Mouse (Mus musculus): ENCODE measurements at regions not wholly inside any gene's neighbourhood (a gene's known extent, or its start where the extent isn't known, plus 50 kb on each side); places are given as distances from the start of the nearest gene placed in this dataset.

DNA sequence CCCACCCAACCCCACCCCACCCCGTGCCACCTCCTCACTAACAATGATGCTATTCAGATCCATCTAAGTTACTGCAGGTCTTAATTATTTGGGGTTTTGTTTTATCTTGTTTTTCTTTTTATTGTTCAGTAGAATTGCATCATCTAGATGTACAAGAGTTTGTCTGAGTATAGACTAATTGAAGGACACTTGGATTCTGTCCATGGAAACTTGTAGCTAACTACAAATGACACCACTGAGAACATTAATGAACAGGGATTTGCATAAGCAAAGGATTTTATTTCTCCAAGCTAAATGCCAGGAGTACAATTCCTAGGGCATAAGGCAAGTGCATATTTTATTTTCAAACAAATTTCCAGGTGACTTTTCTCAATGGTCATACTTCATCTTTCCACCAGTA is 318.4 kb upstream of the Slc7a11 start:
- no peak for ATAC-seq

DNA sequence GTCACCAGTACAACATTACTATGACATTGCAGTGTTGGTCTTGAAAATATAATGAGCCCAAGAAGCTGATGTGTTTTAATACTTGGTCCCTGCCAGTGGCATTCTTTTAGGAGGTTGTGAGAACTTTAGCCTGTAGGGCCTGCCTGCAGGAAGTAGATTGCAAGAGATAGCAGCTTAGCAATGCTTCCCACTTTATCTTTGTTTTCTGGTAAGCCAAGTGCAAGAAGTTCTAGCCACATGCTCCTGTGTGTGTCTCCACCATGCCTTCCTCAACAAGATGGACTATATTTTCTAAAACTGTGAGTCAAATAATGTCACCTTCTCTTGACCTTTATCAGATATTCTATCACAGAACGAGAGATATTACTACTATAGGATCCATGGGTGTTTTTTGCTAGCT is 314.7 kb upstream of the Slc7a11 start:
- ATAC-seq: no peak

DNA sequence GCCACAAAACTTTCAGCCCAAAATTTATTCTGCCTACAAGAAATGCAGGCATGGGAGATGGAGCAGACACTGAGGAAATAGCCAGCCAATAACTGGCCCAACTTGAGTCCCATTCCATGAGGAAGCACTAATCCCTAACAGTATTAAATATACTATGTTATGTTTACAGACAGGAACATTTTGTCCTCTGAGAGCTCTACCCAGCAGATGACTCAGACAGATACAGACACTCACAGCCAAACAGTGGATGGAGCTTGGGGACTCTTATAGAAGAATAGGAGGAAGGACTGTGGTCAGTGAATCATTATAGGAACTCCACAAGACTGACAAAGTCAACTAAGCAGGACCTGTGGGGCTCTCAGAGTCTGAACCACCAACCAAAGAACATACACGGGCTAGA is 293.8 kb upstream of the Slc7a11 start:
- no peak for ATAC-seq

DNA sequence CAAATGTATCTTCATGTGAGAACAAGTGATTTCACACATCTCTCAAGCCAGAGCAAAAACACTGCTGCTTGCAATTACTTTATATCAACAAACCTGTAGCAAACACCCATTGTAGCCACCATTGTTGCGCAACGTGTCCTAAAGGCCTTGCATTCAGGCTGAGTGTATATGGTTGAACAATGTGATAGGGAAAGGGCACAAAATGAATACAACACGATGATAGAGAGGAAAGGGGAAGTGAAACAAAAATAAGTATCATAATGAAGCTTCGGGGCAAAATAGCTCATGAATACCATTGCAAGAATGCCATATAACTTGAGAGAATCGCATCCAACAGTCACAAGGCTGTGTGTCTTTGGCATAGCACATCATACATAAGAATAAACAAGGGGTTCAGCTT is 275.6 kb upstream of the Slc7a11 start:
- no peak for ATAC-seq

DNA sequence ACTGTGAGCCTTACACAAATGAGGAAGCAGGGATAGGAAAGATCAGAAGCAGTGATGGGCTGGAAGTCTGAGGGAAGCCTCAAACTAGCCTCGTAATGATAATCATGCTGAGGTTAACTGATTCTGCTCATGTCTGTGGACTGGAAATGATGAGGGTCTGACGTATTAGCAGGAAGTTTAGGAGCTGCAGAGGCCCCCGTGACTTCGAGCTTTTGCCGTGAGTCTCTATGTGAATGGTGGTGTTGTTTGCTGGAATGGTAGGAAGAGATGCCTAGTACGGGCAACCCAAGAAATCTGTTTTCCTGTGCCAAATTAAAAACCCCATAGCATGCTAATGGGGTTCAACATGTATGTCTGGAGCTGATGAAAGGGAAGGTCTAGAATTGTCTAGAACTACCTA is 270.0 kb upstream of the Slc7a11 start:
- no peak for ATAC-seq

DNA sequence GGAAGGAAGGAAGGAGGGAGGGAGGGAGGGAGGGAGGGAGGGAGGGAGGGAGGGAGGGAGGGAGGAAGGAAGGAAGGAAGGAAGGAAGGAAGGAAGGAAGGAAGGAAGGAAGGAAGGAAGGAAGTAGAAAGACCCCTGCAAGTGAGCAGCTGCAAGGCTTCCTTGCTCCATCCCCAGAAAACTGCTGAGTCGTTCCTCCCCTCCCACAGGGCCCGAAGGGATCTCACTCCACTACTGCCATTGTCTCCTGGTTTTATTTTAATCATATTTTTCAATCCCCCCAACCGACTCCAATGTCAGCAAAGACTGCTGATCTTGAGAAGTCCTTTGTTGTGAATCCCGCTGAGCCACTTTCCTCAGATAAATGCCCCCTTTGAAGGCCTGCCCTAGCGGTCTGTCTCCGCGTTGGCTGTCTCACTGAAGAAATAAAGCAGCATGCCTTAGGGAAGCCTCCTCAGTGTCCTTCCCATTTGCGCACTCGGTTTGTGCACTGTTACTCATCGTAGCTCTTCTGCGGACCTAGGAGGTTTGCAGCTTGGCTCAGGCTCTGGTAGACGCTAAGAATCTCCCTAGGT is 266.1 kb upstream of the Slc7a11 start:
- no peak for ATAC-seq

DNA sequence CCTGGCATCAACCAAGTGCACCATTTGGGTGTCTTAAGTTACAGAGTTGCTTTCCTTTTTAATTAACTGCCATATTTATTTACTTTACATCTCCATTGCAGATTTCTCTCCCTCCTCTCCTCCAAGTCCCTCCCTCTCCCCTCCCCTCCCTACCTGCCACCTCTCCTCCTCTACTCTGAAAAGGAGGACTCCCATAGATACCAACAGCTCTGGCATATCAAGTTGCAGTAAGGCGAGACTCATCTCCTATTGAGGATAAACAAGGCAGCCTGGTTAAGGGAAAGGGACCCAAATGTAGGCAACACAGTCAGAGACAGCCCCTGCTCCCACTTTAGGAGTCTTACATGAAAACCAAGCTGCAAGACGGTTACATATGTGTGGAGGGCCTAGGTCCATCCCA is 263.3 kb upstream of the Slc7a11 start:
- ATAC-seq: no peak

DNA sequence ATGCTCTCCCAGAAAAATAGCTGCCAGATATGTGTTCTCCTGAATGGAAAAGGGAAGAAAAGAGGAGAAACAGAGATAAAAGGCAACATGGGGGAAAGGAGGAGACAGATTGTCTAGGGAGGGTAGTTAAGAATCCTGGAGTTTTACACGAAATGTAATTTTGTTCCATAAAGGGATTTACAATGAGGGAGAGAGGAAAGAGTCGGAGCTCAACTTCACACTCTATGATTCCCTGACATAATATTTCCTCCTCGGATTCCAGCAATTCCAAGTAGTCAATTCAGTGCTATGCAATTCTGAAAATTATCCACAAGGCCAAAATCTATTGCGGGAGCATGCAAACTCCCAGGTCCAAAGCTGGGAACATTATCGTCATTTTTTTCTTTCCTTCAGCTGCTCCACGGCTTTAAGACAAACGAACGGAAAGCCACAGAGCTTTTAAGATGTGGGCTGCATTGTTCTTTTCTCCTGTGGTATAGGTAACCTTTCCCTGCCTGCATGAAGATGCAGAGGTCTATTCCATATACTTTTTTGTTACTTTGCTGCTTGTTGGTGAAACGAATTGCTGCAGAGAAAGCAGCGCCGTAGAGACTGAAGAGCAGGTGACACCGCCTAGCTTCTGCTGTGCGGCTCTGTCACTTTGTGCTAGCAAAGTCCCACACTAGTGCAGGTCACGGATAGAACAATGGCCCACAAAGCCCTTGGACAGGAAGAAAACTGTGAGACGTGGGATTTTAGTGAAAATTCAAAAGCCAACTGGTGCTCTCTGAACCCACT is 251.7 kb upstream of the Slc7a11 start:
- ATAC-seq: no peak

DNA sequence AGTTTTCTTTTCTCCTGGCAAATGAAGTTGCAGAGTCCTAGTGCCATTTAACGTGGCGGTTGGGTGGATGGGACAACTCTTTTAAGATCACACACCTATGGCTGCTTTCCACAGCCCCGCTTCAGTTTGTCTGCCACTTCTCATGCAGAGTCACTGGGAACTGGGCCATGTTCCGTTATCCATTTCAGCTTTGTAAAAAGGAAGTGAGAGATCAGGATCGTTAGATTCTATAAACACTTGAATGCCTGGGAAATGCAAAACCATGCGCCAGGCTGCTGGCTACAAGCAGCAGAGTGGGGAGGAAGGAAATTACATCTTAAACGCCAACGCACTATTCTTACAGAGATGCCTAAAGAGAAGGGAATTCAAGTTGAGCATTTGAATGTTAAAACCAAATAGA is 251.1 kb upstream of the Slc7a11 start:
- ATAC-seq: no peak

DNA sequence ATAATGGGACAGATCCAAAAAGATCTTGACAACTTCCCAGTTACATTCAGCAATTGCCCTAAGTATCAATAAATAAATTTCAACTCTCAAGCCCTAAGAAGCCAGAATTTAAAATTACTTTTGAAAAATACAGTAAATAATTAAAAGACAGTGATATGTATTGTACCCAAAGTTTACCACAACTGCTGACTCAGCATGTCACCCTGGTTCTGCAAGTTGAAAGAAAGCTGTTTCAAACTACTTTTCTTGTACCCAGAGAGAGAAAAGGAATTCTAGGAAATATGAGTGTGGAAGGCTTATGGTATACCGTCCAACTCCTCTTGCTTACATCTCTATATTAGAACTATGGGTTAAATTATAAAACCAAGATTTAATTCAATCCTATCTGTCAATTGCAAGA is 248.9 kb upstream of the Slc7a11 start:
- no peak for ATAC-seq

DNA sequence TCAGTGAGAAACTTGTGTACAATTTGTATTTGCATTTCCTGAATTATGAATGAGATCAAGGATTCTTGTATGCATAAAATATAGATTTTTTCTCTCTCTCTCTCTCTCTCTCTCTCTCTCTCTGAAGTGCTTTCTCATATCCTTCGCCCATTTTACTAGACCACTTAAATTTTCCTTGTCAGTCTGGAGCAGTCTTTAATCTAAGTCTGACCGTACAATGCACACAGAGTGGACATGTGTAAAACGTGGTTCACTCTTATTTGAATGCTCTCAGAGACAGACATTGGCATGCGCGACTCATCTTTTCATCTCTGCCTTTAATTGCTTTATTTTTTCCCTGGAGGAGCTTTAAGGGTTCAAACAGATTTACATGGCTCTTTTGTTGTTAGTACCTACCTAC is 247.3 kb upstream of the Slc7a11 start:
- no peak for ATAC-seq

DNA sequence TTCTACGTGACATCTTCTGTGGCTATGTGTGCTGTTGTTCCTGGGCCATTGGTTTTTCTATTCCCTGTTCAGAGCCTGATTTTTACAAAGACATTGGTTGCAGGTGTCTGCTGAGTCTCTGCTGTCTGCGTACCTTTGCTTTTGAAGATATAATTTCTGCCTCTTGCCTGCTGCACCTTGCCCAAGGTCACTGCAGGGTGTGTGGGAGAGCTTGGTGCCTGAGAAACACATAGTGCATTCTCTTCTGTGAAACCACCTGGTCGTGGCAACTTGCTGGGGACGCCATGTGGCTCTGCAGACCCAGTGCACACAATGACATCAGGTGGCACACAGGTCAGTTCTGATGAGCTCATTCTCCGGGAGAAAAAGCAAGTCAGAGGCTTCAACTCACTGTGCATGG is 246.0 kb upstream of the Slc7a11 start:
- no peak for ATAC-seq

DNA sequence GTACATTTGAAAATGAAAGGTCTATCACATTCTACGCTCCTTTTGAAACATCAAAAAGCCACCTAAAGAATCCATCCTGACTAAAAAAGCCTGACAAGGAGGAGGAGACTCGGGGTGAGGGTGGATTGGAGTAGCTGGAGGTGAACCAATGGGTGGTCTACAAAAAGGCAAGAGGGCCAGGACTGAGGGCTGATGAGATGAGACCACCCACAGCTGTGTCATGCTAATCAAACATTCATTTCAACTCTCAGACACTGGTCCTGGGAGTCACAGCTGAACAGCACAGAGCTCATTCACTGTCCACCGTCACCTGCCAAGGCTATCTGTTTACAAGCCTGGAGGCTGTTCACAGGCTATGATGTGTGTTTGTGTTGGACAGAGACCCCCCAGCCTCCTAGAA is 244.3 kb upstream of the Slc7a11 start:
- ATAC-seq: no peak

DNA sequence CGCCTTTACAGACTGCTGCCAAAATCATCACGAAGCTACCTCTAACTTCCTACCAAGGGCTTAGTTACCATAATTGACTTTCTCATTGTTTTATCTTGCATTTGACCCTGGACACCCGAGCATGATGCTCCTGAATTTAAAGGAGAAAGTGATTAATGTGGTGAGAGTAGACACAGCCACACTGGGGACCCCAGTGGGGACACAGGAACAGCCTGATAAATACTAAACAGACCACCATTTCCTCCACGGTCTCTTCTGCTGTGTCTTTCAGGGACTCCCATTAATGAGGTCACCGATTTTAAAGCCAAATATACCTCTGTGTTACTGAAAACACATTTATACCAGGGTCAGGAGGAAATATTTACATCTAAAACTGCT is 235.2 kb upstream of the Slc7a11 start:
- ATAC-seq: no peak

DNA sequence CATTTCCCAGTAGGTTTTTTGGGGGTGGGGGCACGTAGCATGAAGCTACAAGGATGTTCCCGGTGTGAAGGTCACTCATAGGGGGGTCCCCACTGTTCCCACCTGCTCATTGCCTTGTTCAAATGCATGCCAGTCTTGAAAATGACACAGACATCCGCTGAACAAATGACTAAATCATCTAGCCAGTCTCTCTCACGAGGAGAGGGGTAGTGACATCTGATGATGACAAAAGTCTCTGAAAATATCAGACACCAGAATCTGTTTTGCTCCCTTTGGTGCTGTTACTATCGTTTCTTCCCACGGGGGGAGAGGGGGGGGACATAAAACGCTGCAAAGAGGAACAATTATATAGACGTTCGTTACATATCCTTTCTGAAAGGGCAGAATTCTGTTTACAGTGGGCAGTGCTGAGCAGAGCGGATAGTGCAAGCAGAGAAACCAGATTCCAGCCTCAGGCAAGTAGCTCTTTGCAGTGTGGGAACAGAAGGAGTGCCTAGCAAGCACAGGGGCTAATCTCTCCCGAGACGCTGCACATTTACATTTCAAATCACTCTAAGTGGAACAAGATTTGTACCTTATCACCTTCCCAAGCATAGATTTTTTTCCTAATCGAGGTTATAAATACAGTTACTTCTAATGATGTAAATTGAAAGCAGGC is 234.7 kb upstream of the Slc7a11 start:
- ATAC-seq: no peak

DNA sequence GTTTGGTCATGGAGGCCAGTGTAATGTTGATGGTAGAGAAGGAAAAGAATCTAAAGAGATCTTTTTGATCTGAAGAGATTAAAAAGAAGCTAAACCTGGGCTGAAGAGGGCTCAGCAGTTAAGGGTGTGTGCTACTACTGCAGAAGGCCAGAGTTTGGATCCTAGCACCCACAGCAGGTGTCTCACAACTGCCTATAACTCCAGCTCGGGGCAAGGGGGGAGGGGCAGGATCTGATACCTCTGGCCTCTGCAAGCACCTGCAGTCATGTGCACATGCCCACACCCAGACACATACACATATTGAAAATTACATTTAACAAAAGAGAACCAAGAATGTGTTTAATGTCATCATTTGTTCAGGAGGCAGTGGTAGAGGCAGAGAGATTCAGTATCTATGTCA is 232.4 kb upstream of the Slc7a11 start:
- no peak for ATAC-seq

DNA sequence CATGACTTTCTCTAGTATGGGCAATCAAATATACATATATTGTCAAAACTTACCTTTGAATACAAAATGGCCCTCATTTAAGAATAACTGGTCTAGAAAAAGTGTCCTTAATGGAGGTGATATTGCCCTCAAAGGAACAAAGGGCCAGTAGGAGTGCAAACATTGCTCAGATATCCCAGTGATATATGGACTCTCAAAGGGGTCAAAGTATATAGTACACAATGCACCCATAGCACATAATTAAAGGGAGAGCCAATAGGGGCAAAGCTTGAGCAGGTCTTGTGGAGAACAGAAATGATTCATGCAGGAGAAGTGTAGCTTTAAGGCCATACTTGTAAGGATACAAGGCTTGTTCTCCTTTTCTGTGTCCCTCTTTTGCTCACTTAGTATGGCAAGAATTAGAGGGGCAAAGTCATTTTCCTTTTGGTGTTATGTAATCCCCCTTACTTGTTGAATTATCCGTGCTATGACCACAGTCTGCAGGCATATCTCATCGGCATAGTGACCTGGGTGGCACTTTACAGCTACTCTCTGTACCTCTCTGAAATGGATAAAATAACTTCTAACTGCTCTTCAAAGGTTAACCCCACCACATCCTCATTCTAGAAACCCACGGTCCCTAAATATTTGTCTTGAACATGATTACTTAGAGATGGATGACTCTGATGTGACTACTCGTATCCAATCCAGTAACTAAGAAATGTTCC is 231.6 kb upstream of the Slc7a11 start:
- no peak for ATAC-seq

DNA sequence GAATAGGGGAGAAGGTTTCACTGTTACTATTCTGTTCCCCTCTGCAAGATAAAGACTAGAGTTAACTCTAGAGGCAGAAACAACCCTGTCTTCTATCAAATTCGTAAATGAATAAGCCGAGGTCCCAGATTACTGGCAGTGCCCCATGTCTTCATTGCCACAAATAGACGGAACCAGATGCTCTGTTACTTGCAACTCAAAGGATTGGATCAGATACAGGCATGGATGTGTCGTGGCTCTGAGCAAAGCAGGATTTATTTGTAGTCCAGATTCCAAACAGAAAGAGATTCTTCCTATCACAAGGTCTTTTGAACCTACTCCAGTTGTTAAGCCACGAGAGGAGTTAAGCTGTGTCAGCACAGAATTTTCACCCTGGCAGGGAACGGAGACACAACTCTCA is 221.9 kb upstream of the Slc7a11 start:
- ATAC-seq: no peak

DNA sequence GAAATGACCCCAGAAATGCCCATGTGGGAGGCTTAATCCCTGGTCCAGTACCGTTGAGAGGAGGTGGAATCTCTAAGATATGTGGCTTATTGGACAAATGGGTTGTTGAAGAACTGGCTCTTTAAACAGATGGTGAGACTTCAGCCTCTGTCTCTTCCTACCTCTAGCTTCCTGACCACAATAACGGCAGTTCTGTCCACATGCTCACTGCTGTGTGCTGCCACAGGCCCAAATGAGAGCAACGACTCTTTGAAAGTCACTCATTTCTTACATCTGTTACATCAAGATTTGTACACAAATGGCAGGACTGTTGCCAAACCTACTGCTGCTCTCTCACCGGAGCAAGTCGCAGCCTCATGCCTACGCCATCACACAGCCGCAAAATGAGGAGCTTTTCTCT is 217.6 kb upstream of the Slc7a11 start:
- ATAC-seq: no peak

DNA sequence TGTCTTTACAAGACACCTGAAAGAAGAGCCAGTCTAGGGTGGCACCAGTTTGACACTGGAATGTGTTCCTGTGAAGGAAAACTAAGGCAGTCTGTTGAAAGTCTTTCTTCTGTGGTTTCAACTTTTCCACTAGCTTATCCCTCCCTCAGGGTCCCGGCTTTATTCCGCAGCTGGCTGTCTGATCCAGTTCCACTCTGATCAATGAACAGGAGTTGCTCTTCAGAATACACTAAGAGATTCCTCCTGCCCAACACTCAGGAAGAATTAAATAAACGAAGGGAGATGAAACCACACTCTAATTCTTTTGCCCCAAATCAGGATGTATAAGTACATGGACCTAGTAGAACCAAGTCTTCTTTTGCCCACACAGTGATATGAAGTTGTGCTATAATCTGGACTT is 217.2 kb upstream of the Slc7a11 start:
- ATAC-seq: no peak

DNA sequence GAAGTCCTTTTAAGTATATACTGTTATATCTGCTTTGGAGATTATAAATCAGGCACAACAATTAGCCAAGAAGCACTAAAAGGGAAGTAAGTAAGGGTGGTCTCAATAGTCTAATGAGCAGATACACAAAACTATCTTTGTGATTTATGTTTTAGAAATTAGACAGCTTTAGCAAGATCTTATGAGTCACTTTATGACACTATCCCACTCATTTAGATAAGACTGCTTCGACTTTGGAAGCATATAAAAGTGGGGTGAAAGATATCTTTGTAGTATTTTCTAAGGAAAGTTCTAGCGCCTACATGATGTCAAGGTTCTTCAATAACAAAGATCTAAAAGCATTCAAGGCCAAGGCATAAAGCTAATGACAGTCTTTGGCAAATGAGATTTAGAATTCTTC is 214.5 kb upstream of the Slc7a11 start:
- no peak for ATAC-seq

DNA sequence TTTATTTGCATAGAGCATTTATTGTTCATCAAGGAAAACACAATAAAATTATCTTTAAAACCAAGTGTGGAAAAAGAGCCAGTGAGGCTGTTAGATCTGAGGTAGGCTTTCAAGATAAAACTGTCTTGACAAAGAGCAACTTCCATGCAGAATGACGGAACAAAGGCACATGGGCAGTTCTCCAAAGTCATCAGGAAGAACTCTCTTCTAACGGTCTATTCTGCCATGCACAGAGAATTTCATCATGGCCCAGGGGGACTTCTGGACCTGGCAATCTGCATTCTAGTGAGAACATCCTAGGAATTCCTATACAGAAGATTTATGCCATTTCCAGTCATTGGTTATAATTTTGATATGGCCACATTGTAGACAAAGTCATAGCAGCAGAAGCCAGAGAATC is 211.0 kb upstream of the Slc7a11 start:
- ATAC-seq: no peak

DNA sequence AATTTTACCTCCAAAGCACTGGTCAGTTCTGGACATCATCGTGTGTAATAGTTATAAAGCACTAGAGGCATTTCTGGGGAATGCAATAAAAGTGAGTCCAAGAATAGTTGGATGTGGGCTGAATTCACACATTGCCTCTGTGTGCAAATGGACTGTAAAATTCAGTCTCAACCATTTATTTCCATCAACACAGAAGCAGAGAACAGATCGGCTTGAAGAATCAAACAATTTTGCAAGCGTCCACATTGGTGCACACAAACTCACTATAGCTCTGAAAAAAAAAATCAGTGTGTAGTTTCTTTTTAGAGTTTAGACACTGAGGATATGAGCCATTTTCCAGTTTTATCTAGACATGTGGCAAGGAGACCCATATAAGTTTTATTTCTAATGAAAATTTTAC is 208.9 kb upstream of the Slc7a11 start:
- no peak for ATAC-seq

DNA sequence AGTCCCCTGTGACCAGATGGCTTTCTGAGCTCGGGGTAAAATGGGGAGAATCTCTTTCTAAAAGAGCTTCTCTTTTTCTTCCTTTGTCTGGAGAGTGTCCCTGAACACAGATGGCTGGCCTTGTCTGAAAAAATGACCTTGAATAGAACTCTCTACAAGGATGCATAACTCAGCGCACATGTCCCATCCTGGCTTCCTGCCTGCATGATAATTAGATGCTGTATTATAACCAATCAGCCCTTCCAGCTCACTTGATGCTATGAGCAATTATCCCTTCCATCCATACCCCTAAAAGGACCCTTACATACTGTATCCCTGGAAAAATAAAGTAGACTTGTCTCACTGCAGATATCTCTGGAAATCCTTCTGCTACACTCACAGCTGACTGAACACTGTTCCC is 199.7 kb upstream of the Slc7a11 start:
- ATAC-seq: no peak
